Mouse (Mus musculus) MEL (cell line): ENCODE measurements at regions not wholly inside any gene's neighbourhood (a gene's known extent, or its start where the extent isn't known, plus 50 kb on each side); places are given as distances from the start of the nearest gene placed in this dataset.

Experiments
- DNase-seq: peaks from one replicate; pipeline ENCODE4 v3.0.0; 2011; ENCODE audit warnings: low read depth, low spot score
- H3K27ac ChIP-seq: 2 replicates; pipeline ENCODE4 v1.5.1; 2012; ENCODE audit warnings: low read depth, mild to moderate bottlenecking, control low read depth, low read length, moderate library complexity; ENCODE audit not compliant: control insufficient read depth
- H3K27me3 ChIP-seq, 2 experiments: fragments of 150-350 bp in 1 of 2; sonication (generic) in 1 of 2; 2 replicates each; pipeline ENCODE4 v1.6.1; 2012; ENCODE audit warnings: low read length in 2 of 2, mild to moderate bottlenecking in 2 of 2, improper control_type of control experiment in 1 of 2, moderate library complexity in 1 of 2; ENCODE audit not compliant: insufficient read depth in 2 of 2, control insufficient read depth in 1 of 2
- H3K36me3 ChIP-seq, 2 experiments: 2 replicates each; pipeline ENCODE4 v1.6.1; 2012 to 2014; ENCODE audit warnings: low read length in 2 of 2, improper control_type of control experiment in 1 of 2, inconsistent platforms in 1 of 2, mild to moderate bottlenecking in 1 of 2; ENCODE audit not compliant: insufficient read depth in 2 of 2, control insufficient read depth in 1 of 2
- H3K4me1 ChIP-seq, 2 experiments: fragments of 150-350 bp in 1 of 2; sonication (generic) in 1 of 2; 2 replicates each; pipeline ENCODE4 v1.6.1; 2012; ENCODE audit warnings: low read length in 2 of 2, improper control_type of control experiment in 1 of 2, mild to moderate bottlenecking in 1 of 2; ENCODE audit not compliant: insufficient read depth in 2 of 2, control insufficient read depth in 1 of 2
- H3K4me3 ChIP-seq, 2 experiments: fragments of 150-350 bp in 1 of 2; sonication (generic) in 1 of 2; 2 replicates each; pipeline ENCODE4 v1.5.1; 2012; ENCODE audit warnings: low read depth in 2 of 2, low read length in 2 of 2, mild to moderate bottlenecking in 2 of 2, moderate library complexity in 2 of 2, control low read depth in 1 of 2, improper control_type of control experiment in 1 of 2; ENCODE audit not compliant: control insufficient read depth in 1 of 2, insufficient read depth in 1 of 2
- H3K79me2 ChIP-seq: 2 replicates; pipeline ENCODE4 v1.6.1; 2012; ENCODE audit warnings: mild to moderate bottlenecking, low read length, moderate library complexity; ENCODE audit not compliant: control insufficient read depth, poor library complexity, insufficient read depth
- H3K9ac ChIP-seq: 2 replicates; pipeline ENCODE4 v1.6.1; 2012; ENCODE audit warnings: low read depth, mild to moderate bottlenecking, control low read depth, low read length, moderate library complexity; ENCODE audit not compliant: control insufficient read depth, poor library complexity, severe bottlenecking
- H3K9me3 ChIP-seq: fragments of 150-350 bp; sonication (generic); replicated peaks from 2 replicates; pipeline ENCODE4 v1.6.1; 2012; ENCODE audit warnings: mild to moderate bottlenecking, low read length, improper control_type of control experiment, moderate library complexity; ENCODE audit not compliant: insufficient read depth
- BHLHE40 ChIP-seq: IDR thresholded peaks from 2 replicates; pipeline ENCODE4 v1.6.1; 2012; ENCODE audit warnings: low read depth, mild to moderate bottlenecking, inconsistent platforms, low read length, improper control_type of control experiment, borderline replicate concordance
- CHD1 ChIP-seq: IDR thresholded peaks from 2 replicates; pipeline ENCODE4 v1.6.1; 2012; ENCODE audit warnings: low read depth, mild to moderate bottlenecking, inconsistent platforms, low read length, improper control_type of control experiment
- CTCF ChIP-seq, 3 experiments: IDR thresholded peaks in 2 of 3; conservative IDR thresholded peaks in 1 of 3; 2 replicates each; pipeline ENCODE4 v1.5.1; 2011 to 2012; ENCODE audit warnings: low read length in 3 of 3, low read depth in 2 of 3, mild to moderate bottlenecking in 2 of 3, improper control_type of control experiment in 1 of 3, inconsistent platforms in 1 of 3, mixed read lengths in 1 of 3, moderate library complexity in 1 of 3; ENCODE audit not compliant: control insufficient read depth in 1 of 3, insufficient read depth in 1 of 3, poor library complexity in 1 of 3, severe bottlenecking in 1 of 3
- E2F4 ChIP-seq: IDR thresholded peaks from 2 replicates; pipeline ENCODE4 v1.6.1; 2011; ENCODE audit warnings: low read depth, low read length, improper control_type of control experiment, borderline replicate concordance
- ELF1 ChIP-seq: IDR thresholded peaks from 2 replicates; pipeline ENCODE4 v1.6.1; 2014; ENCODE audit warnings: low read depth, mild to moderate bottlenecking, inconsistent platforms, low read length, improper control_type of control experiment, moderate library complexity
- GABPA ChIP-seq: IDR thresholded peaks from 2 replicates; pipeline ENCODE4 v1.6.1; 2012; ENCODE audit warnings: low read depth, mild to moderate bottlenecking, inconsistent platforms, low read length, improper control_type of control experiment, moderate library complexity
- JUND ChIP-seq: IDR thresholded peaks from 2 replicates; pipeline ENCODE4 v1.6.1; 2011; ENCODE audit warnings: low read depth, mild to moderate bottlenecking, improper control_type of control experiment, low read length
- MAZ ChIP-seq: IDR thresholded peaks from 2 replicates; pipeline ENCODE4 v1.6.1; 2012; ENCODE audit warnings: low read depth, mild to moderate bottlenecking, inconsistent platforms, low read length, improper control_type of control experiment
- MEF2A ChIP-seq: IDR thresholded peaks from 2 replicates; pipeline ENCODE4 v1.6.1; 2014; ENCODE audit warnings: low read depth, mild to moderate bottlenecking, inconsistent platforms, low read length, improper control_type of control experiment; ENCODE audit not compliant: poor library complexity, insufficient replicate concordance, severe bottlenecking; ENCODE audit errors: extremely low read depth
- MYB ChIP-seq: IDR thresholded peaks from 2 replicates; pipeline ENCODE4 v1.6.1; 2011; ENCODE audit warnings: mild to moderate bottlenecking, low read depth, low read length, improper control_type of control experiment
- NRF1 ChIP-seq: IDR thresholded peaks from 2 replicates; pipeline ENCODE4 v1.6.1; 2014; ENCODE audit warnings: low read depth, mild to moderate bottlenecking, inconsistent platforms, low read length, improper control_type of control experiment, moderate library complexity; ENCODE audit not compliant: poor library complexity, insufficient read depth, severe bottlenecking
- POLR2A ChIP-seq, 2 experiments: IDR thresholded peaks; 2 replicates each; pipeline ENCODE4 v1.6.1; 2011 to 2012; ENCODE audit warnings: low read length in 2 of 2, mild to moderate bottlenecking in 2 of 2, control low read depth in 1 of 2, improper control_type of control experiment in 1 of 2, low read depth in 1 of 2, moderate library complexity in 1 of 2; ENCODE audit not compliant: control insufficient read depth in 1 of 2, insufficient read depth in 1 of 2, poor library complexity in 1 of 2
- POLR2AphosphoS2 ChIP-seq: IDR thresholded peaks from 2 replicates; pipeline ENCODE4 v1.6.1; 2011; ENCODE audit warnings: low read length, improper control_type of control experiment
- POLR2AphosphoS5 ChIP-seq: IDR thresholded peaks from 2 replicates; pipeline ENCODE4 v1.6.1; 2012; ENCODE audit warnings: low read depth, borderline replicate concordance, mild to moderate bottlenecking, inconsistent platforms, low read length, moderate library complexity, mixed read lengths
- RCOR1 ChIP-seq: IDR thresholded peaks from 2 replicates; pipeline ENCODE4 v1.6.1; 2012; ENCODE audit warnings: low read depth, mild to moderate bottlenecking, inconsistent platforms, low read length, improper control_type of control experiment
- UBTF ChIP-seq: IDR thresholded peaks from 2 replicates; pipeline ENCODE4 v1.6.1; 2012; ENCODE audit warnings: low read depth, mild to moderate bottlenecking, inconsistent platforms, low read length, improper control_type of control experiment, moderate library complexity, borderline replicate concordance; ENCODE audit not compliant: insufficient read depth
- USF1 ChIP-seq: IDR thresholded peaks from 2 replicates; pipeline ENCODE4 v1.6.1; 2014; ENCODE audit warnings: low read depth, mild to moderate bottlenecking, inconsistent platforms, low read length, improper control_type of control experiment, moderate library complexity
- USF2 ChIP-seq, 2 experiments: IDR thresholded peaks; 2 replicates each; pipeline ENCODE4 v1.6.1; 2011 to 2012; ENCODE audit warnings: improper control_type of control experiment in 2 of 2, low read length in 2 of 2, borderline replicate concordance in 1 of 2, inconsistent platforms in 1 of 2, low read depth in 1 of 2, mild to moderate bottlenecking in 1 of 2; ENCODE audit not compliant: insufficient read depth in 1 of 2
- ZC3H11A ChIP-seq: IDR thresholded peaks from 2 replicates; pipeline ENCODE4 v1.6.1; 2012; ENCODE audit warnings: low read depth, mild to moderate bottlenecking, inconsistent platforms, low read length, improper control_type of control experiment

DNA sequence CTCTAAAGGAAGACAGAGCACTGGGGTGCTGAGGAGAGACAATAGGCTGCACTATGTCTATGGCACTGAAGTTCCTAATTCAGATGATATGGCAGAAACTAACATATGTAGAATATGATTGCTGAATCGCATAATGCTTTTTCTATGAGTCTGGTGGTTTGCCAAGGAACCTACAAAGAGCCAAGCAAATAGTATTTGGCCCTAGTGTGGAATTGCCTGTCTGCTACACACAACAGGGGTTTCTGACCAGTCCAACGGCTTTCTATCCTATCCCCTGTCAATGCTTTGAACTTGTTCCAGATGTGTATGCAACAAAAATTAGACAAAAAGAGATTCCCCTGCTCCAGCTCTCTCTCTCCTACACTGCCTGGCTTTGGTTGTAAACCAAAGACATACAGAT is 100.5 kb upstream of the Spats2l start:
- H3K4me3 ChIP-seq = no peak overlapping the region
- TF ChIP-seq NRF1 = no peak
- no peak for TF ChIP-seq USF2 (IDR thresholded peaks at IDR 0.05; ENCODE audit: borderline replicate concordance in 1 of 2, insufficient read depth in 1 of 2, low read depth in 1 of 2, low read length in 2 of 2)
- TF ChIP-seq POLR2AphosphoS2 = no peak
- TF ChIP-seq BHLHE40 = no peak
- no peak for TF ChIP-seq MEF2A
- no peak for TF ChIP-seq MYB
- no peak for TF ChIP-seq ZC3H11A
- no peak for TF ChIP-seq POLR2A (IDR thresholded peaks at IDR 0.05; ENCODE audit: control insufficient read depth in 1 of 2, insufficient read depth in 1 of 2, low read depth in 1 of 2, low read length in 2 of 2, poor library complexity in 1 of 2)
- no peak for TF ChIP-seq USF1
- TF ChIP-seq JUND = no peak
- no peak for TF ChIP-seq RCOR1
- no peak for TF ChIP-seq CHD1
- TF ChIP-seq MAZ = no peak
- H3K27ac ChIP-seq = no peak overlapping the region
- H3K27me3 ChIP-seq = peaks cover 0 to 1% of the 10 kb centered on the region in 2 experiments; a peak in 1 of 4 replicates
- DNase-seq = no peak
- H3K36me3 ChIP-seq = no peaks in the 10 kb centered on the region
- H3K79me2 ChIP-seq = no peaks in the 10 kb centered on the region
- H3K9ac ChIP-seq = no peak overlapping the region
- H3K4me1 ChIP-seq = no peaks in the 10 kb centered on the region
- H3K9me3 ChIP-seq = no peaks in the 10 kb centered on the region

DNA sequence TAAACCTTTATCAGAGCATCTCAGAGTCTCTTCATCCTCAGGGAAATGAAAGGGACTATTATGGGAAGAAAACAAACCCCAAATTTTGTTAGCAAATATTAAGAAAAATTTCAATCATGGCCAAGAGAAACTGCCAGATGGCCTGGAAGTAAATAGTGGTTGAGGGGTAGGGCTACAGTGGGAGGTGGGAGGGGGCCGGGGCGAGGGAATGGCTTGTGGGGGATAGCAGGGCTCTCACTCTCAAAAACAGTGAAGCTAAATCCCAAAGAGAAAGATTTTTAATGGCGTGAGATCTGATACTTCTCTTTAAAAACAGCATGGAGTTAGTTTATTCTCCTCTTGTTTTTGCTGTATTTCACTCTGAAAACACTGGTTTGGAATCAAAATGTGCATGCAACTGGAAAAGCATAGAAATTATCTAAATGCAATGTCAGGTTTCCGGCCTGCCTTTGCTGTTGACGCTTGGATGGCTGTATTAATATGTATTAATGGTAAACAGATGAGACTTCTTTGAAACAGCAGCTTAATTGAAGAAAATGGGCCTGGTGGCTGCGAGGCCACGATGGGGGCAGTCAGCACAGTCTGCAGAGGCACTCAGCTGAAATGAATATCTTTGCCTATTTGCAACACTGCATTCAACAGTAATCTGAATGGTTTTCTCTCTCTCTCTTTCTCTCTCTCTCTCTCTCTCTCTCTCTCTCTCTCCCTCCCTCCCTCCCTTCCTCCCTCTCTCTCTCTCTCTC is 99.8 kb upstream of the Spats2l start:
- Histone ChIP-seq H3K36me3 (no peaks in the 10 kb centered on the region), H3K4me1 (no peaks in the 10 kb centered on the region), H3K9ac (no peak overlapping the region), H3K4me3 (no peak overlapping the region), H3K9me3 (no peaks in the 10 kb centered on the region), H3K27me3 (peaks cover 0 to 1% of the 10 kb centered on the region in 2 experiments; a peak in 1 of 4 replicates), H3K27ac (no peak overlapping the region), H3K79me2 (no peaks in the 10 kb centered on the region)
- no peak for DNase-seq
- TF ChIP-seq CTCF (IDR thresholded peaks at IDR 0.05 in 2 of 3, conservative IDR thresholded peaks at IDR 0.05 in 1 of 3; ENCODE audit: control insufficient read depth in 1 of 3, insufficient read depth in 1 of 3, low read depth in 2 of 3, low read length in 3 of 3, poor library complexity in 1 of 3, severe bottlenecking in 1 of 3) = no peak
- no peak for TF ChIP-seq BHLHE40
- no peak for TF ChIP-seq CHD1
- no peak for TF ChIP-seq UBTF
- TF ChIP-seq ELF1 = no peak
- no peak for TF ChIP-seq GABPA
- no peak for TF ChIP-seq POLR2AphosphoS5
- TF ChIP-seq ZC3H11A = no peak
- TF ChIP-seq E2F4 = no peak
